Mouse (Mus musculus): Measurements from ENCODE around the gene Napepld.

DNA sequence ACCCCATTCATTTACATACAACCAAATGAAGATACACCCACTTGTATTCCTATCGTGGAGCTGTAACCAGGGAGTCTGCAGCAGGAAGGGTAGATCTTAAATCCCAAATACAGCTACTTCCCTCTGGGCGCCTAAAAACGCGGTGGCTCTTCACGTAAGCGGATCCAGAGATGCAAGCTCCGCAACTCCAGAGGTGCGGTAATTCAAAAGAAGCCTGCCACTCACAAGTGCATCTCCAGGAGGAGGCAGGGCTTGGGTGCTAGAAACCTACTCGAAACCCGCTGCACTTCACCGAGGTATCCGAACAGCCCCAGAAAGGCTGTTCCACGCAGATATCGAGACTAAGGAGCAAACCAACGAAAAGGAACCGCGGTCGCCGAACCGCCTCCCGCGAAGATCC, 262 bp downstream of the Napepld start:
- TF ChIP-seq POLR2A (IDR thresholded peaks at IDR 0.05; ENCODE audit: borderline replicate concordance, extremely low read depth, insufficient read depth, insufficient read length, poor library complexity, severe bottlenecking) (no peak), CTCF (IDR thresholded peaks at IDR 0.05; ENCODE audit: borderline replicate concordance, extremely low read depth, insufficient read depth, insufficient read length) (no peak)

All from brain, embryonic 14.5 days (tissue).